Mouse (Mus musculus) C2C12 (cell line): ENCODE measurements around the gene Preb.

Source experiments
- CEBPB ChIP-seq: IDR thresholded peaks from one replicate; pipeline ENCODE4 v1.6.1; 2011; ENCODE audit warnings: low read depth, mild to moderate bottlenecking, control low read depth, moderate library complexity
- CTCF ChIP-seq: IDR thresholded peaks from one replicate; pipeline ENCODE4 v1.5.1; 2011; ENCODE audit not compliant: control insufficient read depth, insufficient read depth, insufficient read length
- FOSL1 ChIP-seq: IDR thresholded peaks from one replicate; pipeline ENCODE4 v1.8.0; 2011; ENCODE audit warnings: mild to moderate bottlenecking, low read length; ENCODE audit not compliant: poor library complexity, insufficient read depth, severe bottlenecking
- MYOD1 ChIP-seq: IDR thresholded peaks from one replicate; pipeline ENCODE4 v1.6.1; 2011; ENCODE audit warnings: low read depth; ENCODE audit not compliant: control insufficient read depth, insufficient read length
- MYOG ChIP-seq: IDR thresholded peaks from one replicate; pipeline ENCODE4 v1.6.1; 2011; ENCODE audit not compliant: control insufficient read depth, insufficient read length; ENCODE audit errors: extremely low read depth
- USF1 ChIP-seq: IDR thresholded peaks from one replicate; pipeline ENCODE4 v1.6.1; 2011; ENCODE audit warnings: low read depth, mild to moderate bottlenecking, control low read depth, moderate library complexity

DNA sequence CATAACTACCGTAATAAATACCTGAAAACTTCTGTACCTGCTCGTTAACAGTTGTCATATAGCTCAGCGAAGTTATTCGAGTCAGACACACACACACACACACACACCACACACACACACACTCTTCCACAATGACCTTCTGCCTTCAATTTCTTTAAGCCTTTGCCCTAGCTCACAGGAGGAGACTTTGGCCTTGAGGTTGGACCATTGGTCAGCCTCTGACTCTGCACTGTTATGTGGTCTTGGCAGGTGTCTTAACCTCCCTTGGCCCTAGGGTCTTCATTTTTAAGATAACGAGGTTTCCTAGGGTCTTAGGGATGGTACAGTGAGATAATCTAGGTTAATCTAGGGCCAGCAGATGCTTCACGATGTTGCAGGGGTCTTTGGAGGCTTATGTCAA lies 15.8 kb downstream of the Preb start:
- TF ChIP-seq USF1 (no peak), CTCF (no peak), CEBPB (no peak), MYOD1 (no peak), MYOG (no peak), FOSL1 (no peak)
